Mouse (Mus musculus): ENCODE data around the gene 1700018B08Rik. TPM values are rescaled to one million over a fixed set of nuclear protein-coding genes. Genes with fewer than 3 reads are reported as not detected.
A peak's percentile ranks its signal among the peaks of the same experiment; 100 is the strongest.

The 1700018B08Rik gene
- total and polyA plus RNA-seq, 2 experiments from 2014 or later, result 1.1 TPM; not detected in 1

DNA sequence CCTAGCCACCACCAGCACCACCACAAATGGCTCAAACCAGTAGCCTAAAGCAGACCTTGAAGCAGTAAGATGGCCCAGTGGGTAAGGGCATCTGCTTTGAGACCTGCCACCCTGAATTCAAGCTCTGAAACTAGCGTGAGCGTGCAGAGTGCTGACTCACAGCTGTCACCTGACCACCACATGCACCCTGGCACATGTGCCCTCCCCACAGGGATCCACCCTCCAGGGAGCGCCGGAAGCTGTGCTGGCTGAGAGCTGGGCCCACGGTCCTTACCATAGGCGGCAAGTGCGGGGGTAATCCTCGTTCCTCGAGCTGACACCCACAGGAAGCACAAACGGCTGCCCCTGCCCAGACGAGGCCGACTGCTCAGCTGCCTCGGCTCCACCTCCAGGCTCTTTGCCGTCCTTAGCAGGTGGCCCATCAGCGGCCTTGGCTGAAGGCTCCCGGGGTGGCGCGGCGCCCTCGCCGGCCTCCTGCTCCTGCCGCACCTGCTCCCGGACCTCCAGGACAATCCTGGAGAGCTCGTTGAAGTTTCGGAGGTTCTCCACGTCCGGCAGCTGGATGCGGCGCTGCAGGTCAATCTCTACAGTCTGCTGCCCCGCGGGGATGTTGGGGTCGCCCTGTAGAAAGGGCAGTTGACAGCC, 9.8 kb upstream of the 1700018B08Rik start:
- Histone ChIP-seq H3K27ac (no peak overlapping the region), H3K36me3 (ENCODE audit: insufficient read depth, low read length) (peaks cover 47% of the 10 kb centered on the region), H3K9ac (replicated peaks; ENCODE audit: low read length) (no peak overlapping the region), H3K4me3 (ENCODE audit: low read length) (no peak overlapping the region), H3K9me3 (ENCODE audit: low read length) (no peaks in the 10 kb centered on the region), H3K4me2 (ENCODE audit: low read depth, low read length) (no peak overlapping the region), H3K27me3 (ENCODE audit: insufficient read depth, low read length) (no peaks in the 10 kb centered on the region), H3K4me1 (ENCODE audit: insufficient read depth, low read length) (no peaks in the 10 kb centered on the region)
- 95% methylated on average over 32 of the region's 32 CpGs for WGBS
- no peak for DNase-seq (ENCODE audit: low spot score)
- no peak for TF ChIP-seq CTCF (IDR thresholded peaks at IDR 0.05; ENCODE audit: low read depth)
- no peak for ATAC-seq

DNA sequence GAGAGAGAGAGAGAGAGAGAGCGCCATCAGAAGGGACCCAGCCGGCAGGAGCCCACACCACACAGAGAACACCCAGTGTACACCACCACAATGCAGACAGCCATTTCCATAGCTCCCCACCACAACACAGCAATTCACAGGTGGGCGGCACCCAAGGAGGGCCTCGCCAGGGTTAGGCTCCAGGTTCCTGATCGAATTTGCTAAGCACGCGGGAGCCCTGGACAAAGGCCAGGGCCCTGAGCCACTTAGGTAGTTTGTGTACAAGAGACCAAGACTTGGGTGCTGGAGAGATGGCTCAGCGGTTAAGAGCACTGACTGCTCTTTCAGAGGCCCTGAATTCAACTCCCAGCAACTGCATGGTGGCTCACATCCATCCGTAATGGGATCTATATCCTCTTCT, 8.4 kb upstream of the 1700018B08Rik start:
- H3K4me1 ChIP-seq (ENCODE audit: insufficient read depth, low read length), result no peaks in the 10 kb centered on the region
- no peak overlapping the region for H3K27ac ChIP-seq
- H3K4me3 ChIP-seq (ENCODE audit: low read length), result no peak overlapping the region
- H3K9me3 ChIP-seq (ENCODE audit: low read length), result no peaks in the 10 kb centered on the region
- peaks cover 47% of the 10 kb centered on the region for H3K36me3 ChIP-seq (ENCODE audit: insufficient read depth, low read length)
- TF ChIP-seq CTCF (IDR thresholded peaks at IDR 0.05; ENCODE audit: low read depth), result no peak
- no peak overlapping the region for H3K9ac ChIP-seq (replicated peaks; ENCODE audit: low read length)
- H3K4me2 ChIP-seq (ENCODE audit: low read depth, low read length), result no peak overlapping the region
- WGBS, result 90% methylated on average over 9 of the region's 9 CpGs
- no peaks in the 10 kb centered on the region for H3K27me3 ChIP-seq (ENCODE audit: insufficient read depth, low read length)
- ATAC-seq (no peak), DNase-seq (ENCODE audit: low spot score) (no peak)

DNA sequence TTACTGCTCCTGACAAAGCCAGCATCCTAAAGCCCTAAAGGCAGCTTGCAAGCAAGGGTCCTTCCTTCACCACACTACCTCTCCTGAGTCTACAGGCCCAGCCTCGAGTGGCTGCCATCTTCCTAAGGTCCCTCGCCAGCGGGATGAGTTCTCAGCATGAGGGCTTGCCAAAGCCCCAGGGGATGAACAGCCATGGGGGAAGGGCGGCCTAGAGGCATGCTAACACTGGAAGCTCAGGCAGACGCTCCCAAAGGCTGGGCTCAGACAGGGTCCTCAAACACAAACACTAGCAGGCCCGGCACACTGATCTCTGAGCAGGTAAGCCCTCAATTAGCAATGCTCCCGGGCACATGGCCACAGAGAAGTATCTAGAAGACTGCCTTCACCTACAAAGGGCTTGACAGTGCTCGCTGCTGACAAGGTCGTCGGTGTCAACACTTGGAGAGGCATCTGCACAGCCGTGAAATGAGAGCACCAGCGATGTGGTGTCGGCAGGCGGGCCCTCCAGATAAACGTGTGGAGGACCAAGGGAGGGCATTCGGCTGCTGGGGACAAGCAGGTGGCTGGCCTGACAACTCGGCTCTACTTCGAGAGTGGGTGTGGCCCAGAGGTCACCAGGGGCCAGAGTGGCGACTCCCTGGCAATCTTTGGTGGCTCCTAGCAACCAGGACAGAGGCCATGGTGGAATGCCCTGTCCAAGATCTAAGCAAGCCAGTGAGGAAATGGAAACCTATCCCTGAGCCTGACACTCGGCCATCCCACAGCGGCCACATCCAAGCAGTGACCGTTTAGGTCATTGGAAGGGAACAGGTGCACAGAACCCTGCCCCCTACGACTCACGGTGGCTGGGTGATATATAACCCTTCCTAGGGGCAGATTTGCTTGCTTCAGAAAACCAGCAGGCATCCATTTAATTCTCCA, 7.2 kb upstream of the 1700018B08Rik start:
- DNase-seq (ENCODE audit: low spot score) (no peak), ATAC-seq (no peak)
- Histone ChIP-seq H3K27me3 (ENCODE audit: insufficient read depth, low read length) (no peaks in the 10 kb centered on the region), H3K4me3 (ENCODE audit: low read length) (no peak overlapping the region), H3K36me3 (ENCODE audit: insufficient read depth, low read length) (peaks cover 47% of the 10 kb centered on the region), H3K9me3 (ENCODE audit: low read length) (no peaks in the 10 kb centered on the region), H3K9ac (replicated peaks; ENCODE audit: low read length) (no peak overlapping the region), H3K4me1 (ENCODE audit: insufficient read depth, low read length) (0 out of 2 replicates have a peak, but pooled peaks cover 2% of the 10 kb centered on the region), H3K27ac (no peak overlapping the region), H3K4me2 (ENCODE audit: low read depth, low read length) (no peak overlapping the region)
- 53% methylated on average over 24 of the region's 24 CpGs for WGBS
- TF ChIP-seq CTCF (IDR thresholded peaks at IDR 0.05; ENCODE audit: low read depth), result no peak

DNA sequence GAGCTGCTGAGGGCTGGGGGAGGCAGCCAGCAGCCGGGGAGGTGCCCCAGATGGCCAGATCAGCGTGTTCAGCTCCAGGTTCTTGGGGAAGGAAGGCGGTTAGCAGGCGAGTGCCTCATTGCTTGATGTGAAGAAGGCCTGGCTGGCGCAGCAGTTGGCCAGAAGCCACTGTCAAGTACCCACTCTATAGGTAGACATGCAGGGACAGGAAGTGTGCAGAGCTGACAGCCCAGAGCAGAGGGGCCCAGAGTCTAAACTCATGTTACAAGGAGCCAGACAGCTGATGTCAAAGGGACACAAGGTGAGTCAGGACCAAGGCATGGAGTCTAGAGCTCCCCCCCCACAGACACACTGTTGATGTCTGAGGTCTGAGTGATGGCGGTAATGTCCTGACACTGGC, 5.9 kb upstream of the 1700018B08Rik start:
- DNase-seq (ENCODE audit: low spot score) (no peak), ATAC-seq (no peak)
- no peak overlapping the region for H3K4me3 ChIP-seq (ENCODE audit: low read length)
- H3K9ac ChIP-seq (replicated peaks; ENCODE audit: low read length), result no peak overlapping the region
- H3K36me3 ChIP-seq (ENCODE audit: insufficient read depth, low read length), result peaks cover 41% of the 10 kb centered on the region
- no peaks in the 10 kb centered on the region for H3K27me3 ChIP-seq (ENCODE audit: insufficient read depth, low read length)
- no peak overlapping the region for H3K4me2 ChIP-seq (ENCODE audit: low read depth, low read length)
- H3K4me1 ChIP-seq (ENCODE audit: insufficient read depth, low read length), result 0 out of 2 replicates have a peak, but pooled peaks cover 2% of the 10 kb centered on the region
- H3K9me3 ChIP-seq (ENCODE audit: low read length), result no peaks in the 10 kb centered on the region
- no peak for TF ChIP-seq CTCF (IDR thresholded peaks at IDR 0.05; ENCODE audit: low read depth)
- no peak overlapping the region for H3K27ac ChIP-seq
- WGBS, result 84% methylated on average over 6 of the region's 6 CpGs

DNA sequence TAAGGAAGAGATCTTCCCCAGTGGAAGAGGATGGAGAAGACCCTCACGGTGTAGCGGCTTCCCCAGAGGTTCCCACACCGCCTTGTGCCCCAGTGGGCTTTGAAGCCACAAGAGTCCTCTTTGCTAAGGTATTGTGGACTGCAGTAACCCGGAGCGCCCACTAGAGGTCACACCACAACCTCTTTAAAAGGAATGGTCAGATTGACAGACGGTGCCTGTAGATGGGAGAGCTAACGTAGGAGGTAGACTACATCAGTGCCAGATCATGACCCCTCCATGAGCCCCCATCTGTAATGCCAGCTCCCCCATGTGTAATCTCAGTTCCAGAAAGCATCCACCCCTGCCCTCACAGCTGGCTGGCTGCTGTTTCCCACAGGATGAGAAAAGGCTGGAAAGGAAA, 3.0 kb upstream of the 1700018B08Rik start:
- Histone ChIP-seq H3K4me3 (ENCODE audit: low read length) (no peak overlapping the region), H3K4me1 (ENCODE audit: insufficient read depth, low read length) (0 out of 2 replicates have a peak, but pooled peaks cover 2% of the 10 kb centered on the region), H3K4me2 (ENCODE audit: low read depth, low read length) (no peak overlapping the region), H3K27ac (no peak overlapping the region), H3K9ac (replicated peaks; ENCODE audit: low read length) (no peak overlapping the region), H3K27me3 (ENCODE audit: insufficient read depth, low read length) (no peaks in the 10 kb centered on the region), H3K36me3 (ENCODE audit: insufficient read depth, low read length) (peaks cover 16% of the 10 kb centered on the region), H3K9me3 (ENCODE audit: low read length) (no peaks in the 10 kb centered on the region)
- DNase-seq (ENCODE audit: low spot score), result peak; percentile 89
- WGBS, result 7% methylated on average over 7 of the region's 7 CpGs
- TF ChIP-seq CTCF (IDR thresholded peaks at IDR 0.05; ENCODE audit: low read depth), result peak; percentile 93
- peak; percentile 48; the same call in 1 of the 2 replicates for ATAC-seq

DNA sequence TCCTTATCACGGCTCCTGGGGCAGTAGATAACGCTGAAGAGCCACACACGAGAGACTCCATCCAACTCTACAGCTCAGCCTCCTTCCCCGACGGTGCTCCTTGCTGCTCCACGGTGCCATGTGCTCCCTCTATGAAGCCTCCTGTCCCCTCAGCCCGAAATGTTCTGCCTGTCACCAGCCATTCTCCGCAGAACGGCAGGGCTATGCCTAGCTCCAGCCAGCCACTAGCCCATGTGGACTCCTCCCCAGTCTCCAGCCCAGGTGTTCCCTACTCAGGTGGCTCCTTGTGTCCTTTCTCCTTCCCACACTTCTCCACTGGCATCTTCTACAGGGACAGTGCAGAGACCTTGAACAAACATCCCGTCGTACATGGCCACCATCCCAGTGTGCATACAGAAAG, 816 bp upstream of the 1700018B08Rik start:
- no peaks in the 10 kb centered on the region for H3K27me3 ChIP-seq (ENCODE audit: insufficient read depth, low read length)
- no peak overlapping the region for H3K27ac ChIP-seq
- DNase-seq (ENCODE audit: low spot score), result no peak
- H3K9ac ChIP-seq (replicated peaks; ENCODE audit: low read length), result no peak overlapping the region
- WGBS, result 85% methylated on average over 11 of the region's 11 CpGs
- no peak overlapping the region for H3K4me2 ChIP-seq (ENCODE audit: low read depth, low read length)
- no peak for TF ChIP-seq CTCF (IDR thresholded peaks at IDR 0.05; ENCODE audit: low read depth)
- no peak for ATAC-seq
- no peak overlapping the region for H3K4me3 ChIP-seq (ENCODE audit: low read length)
- H3K4me1 ChIP-seq (ENCODE audit: insufficient read depth, low read length), result 0 out of 2 replicates have a peak, but pooled peaks cover 2% of the 10 kb centered on the region
- H3K9me3 ChIP-seq (ENCODE audit: low read length), result no peaks in the 10 kb centered on the region
- peaks cover 2% of the 10 kb centered on the region; the same call in 1 of the 2 replicates for H3K36me3 ChIP-seq (ENCODE audit: insufficient read depth, low read length)
